ENCODE assay signal across 22 mouse cellular contexts in the genomic region with DNA sequence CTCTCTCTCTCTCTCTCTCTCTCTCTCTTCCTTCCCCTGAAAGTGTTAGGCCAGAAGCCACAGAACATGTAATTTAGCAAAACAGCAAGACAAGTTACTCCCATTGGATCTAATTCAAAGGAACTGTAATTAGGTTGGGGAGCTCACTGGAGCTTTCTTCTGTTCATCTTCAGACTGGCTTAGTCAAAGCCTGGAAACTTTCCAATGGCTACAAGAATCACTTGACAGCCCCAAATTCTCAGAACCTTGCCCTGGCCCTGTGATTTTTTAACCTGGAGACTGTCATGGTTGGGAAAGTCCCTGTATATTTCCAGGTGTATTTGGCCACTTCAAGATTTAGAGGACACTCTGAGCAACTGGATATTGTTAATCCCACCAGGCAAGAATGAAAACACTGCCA.
A peak's percentile ranks its signal among the peaks of the same experiment; 100 is the strongest.
DNase-seq lines count a peak whose midpoint lies in the region; ATAC-seq and TF ChIP-seq lines count a peak whose summit lies in the region.
"Had no signal": no experiment of that assay in that cellular context is flagged by ENCODE, and none has a peak within 500 bp of the region (broad histone marks: within the 10 kb centered on the region; RNA-seq: fewer than 3 reads in every experiment).

No protein-coding gene starts in this region.

- ATAC-seq in midbrain, postnatal 0 days (ENCODE audit: low FRiP score) = no peak
- no peak for ATAC-seq in midbrain, embryonic 14.5 days (ENCODE audit: low FRiP score, low TSS enrichment)
- ATAC-seq: forebrain, embryonic 15.5 days; hindbrain, embryonic 16.5 days had no signal

- H3K9me3 ChIP-seq in midbrain, postnatal 0 days (ENCODE audit: low read length) = no peaks in the 10 kb centered on the region
- H3K9me3 ChIP-seq in midbrain, embryonic 14.5 days (ENCODE audit: control insufficient read depth, low read length) = no peaks in the 10 kb centered on the region
- H3K9me3 ChIP-seq: embryonic facial prominence, embryonic 15.5 days; forebrain, embryonic 10.5 days; forebrain, embryonic 15.5 days; heart, embryonic 10.5 days; hindbrain, embryonic 12.5 days had no signal

- H3K27ac ChIP-seq in midbrain, postnatal 0 days (ENCODE audit: low read depth, low read length) = no peak overlapping the region
- H3K27ac ChIP-seq in midbrain, embryonic 14.5 days (replicated peaks; ENCODE audit: low read depth, low read length) = no peak overlapping the region
- H3K27ac ChIP-seq: embryonic facial prominence, embryonic 15.5 days; forebrain, embryonic 10.5 days; forebrain, embryonic 15.5 days; heart, embryonic 10.5 days; hindbrain, embryonic 12.5 days had no signal

- no peak overlapping the region for H3K4me2 ChIP-seq in midbrain, postnatal 0 days (ENCODE audit: low read depth, low read length, poor library complexity, severe bottlenecking)
- no peak overlapping the region for H3K4me2 ChIP-seq in midbrain, embryonic 14.5 days (ENCODE audit: low read length)
- H3K4me2 ChIP-seq: embryonic facial prominence, embryonic 15.5 days; forebrain, embryonic 15.5 days; hindbrain, embryonic 12.5 days had no signal

- no peaks in the 10 kb centered on the region for H3K4me1 ChIP-seq in midbrain, postnatal 0 days (ENCODE audit: insufficient read depth, low read length)
- H3K4me1 ChIP-seq in midbrain, embryonic 14.5 days (ENCODE audit: control insufficient read depth, insufficient read depth, low read length) = no peaks in the 10 kb centered on the region
- H3K4me1 ChIP-seq: embryonic facial prominence, embryonic 15.5 days; forebrain, embryonic 10.5 days; forebrain, embryonic 15.5 days; heart, embryonic 10.5 days; hindbrain, embryonic 12.5 days had no signal

- H3K36me3 ChIP-seq in midbrain, postnatal 0 days (ENCODE audit: insufficient read depth, low read length) = no peaks in the 10 kb centered on the region
- H3K36me3 ChIP-seq in midbrain, embryonic 14.5 days (ENCODE audit: control insufficient read depth, insufficient read depth, low read length) = no peaks in the 10 kb centered on the region
- H3K36me3 ChIP-seq: embryonic facial prominence, embryonic 15.5 days; forebrain, embryonic 10.5 days; forebrain, embryonic 15.5 days; heart, embryonic 10.5 days; hindbrain, embryonic 12.5 days had no signal

- no peak overlapping the region for H3K9ac ChIP-seq in midbrain, postnatal 0 days (replicated peaks; ENCODE audit: low read length, poor library complexity, severe bottlenecking)
- H3K9ac ChIP-seq in midbrain, embryonic 14.5 days (replicated peaks; ENCODE audit: low read length) = no peak overlapping the region
- H3K9ac ChIP-seq: embryonic facial prominence, embryonic 15.5 days; forebrain, embryonic 15.5 days; hindbrain, embryonic 12.5 days had no signal

- no peaks in the 10 kb centered on the region for H3K27me3 ChIP-seq in midbrain, postnatal 0 days (ENCODE audit: insufficient read depth, low read length)
- no peaks in the 10 kb centered on the region for H3K27me3 ChIP-seq in midbrain, embryonic 14.5 days (ENCODE audit: control insufficient read depth, insufficient read depth, low read length)
- H3K27me3 ChIP-seq: CH12.LX; embryonic facial prominence, embryonic 15.5 days; forebrain, embryonic 15.5 days; hindbrain, embryonic 12.5 days had no signal

- TF ChIP-seq CTCF in midbrain, postnatal 0 days (IDR thresholded peaks at IDR 0.05) = no peak

- peak; percentile 8 for DNase-seq in kidney, adult 18-20 months
- DNase-seq in kidney, postnatal 4 days = no peak
- peak; percentile 12 for DNase-seq in midbrain, postnatal 0 days (ENCODE audit: low spot score)
- DNase-seq in midbrain, embryonic 14.5 days = no peak
- peak; percentile 16 to 35 for DNase-seq in kidney, postnatal 25 days
- no peak for DNase-seq in cerebellum, postnatal 36 days
- DNase-seq: adrenal gland, adult 8-10 months; adrenal gland, postnatal 36 days; cerebellum, adult 11-12 months; cerebellum, adult 9-10 months; cerebellum, postnatal 25 days; heart, adult 18-20 months; heart, postnatal 10 days; heart, postnatal 4 days had no signal

- no peak overlapping the region for H3K4me3 ChIP-seq in midbrain, postnatal 0 days (ENCODE audit: low read depth, low read length)
- H3K4me3 ChIP-seq in midbrain, embryonic 14.5 days (replicated peaks; ENCODE audit: low read depth, low read length) = no peak overlapping the region
- H3K4me3 ChIP-seq: embryonic facial prominence, embryonic 15.5 days; erythroblast, embryonic 14.5 days; forebrain, embryonic 10.5 days; forebrain, embryonic 15.5 days; heart, embryonic 10.5 days; hindbrain, embryonic 12.5 days had no signal

Comparison
In these comparisons a context has a peak if more than half of its experiments do, and no peak if none do; other contexts are left out.
1. DNase-seq: peak in kidney, adult 18-20 months (single experiment), midbrain, postnatal 0 days (single experiment) and kidney, postnatal 25 days (2 of 2); none in kidney, postnatal 4 days (0 of 2), midbrain, embryonic 14.5 days (single experiment) and cerebellum, postnatal 36 days (0 of 2).